Mouse (Mus musculus) neural tube, embryonic 13.5 days (tissue): ENCODE measurements at regions not wholly inside any gene's neighbourhood (a gene's known extent, or its start where the extent isn't known, plus 50 kb on each side); places are given as distances from the start of the nearest gene placed in this dataset.

Source experiments
- ATAC-seq: fragments of 200-750 bp; cut with Nextera tagmentation; 2 replicates; pipeline ENCODE4 v1.8.0; 2017; ENCODE audit warnings: low read depth, mild to moderate bottlenecking, moderate TSS enrichment, moderate library complexity
- H3K27ac ChIP-seq: fragments of 300-500 bp; sonication (generic); replicated peaks from 2 replicates; pipeline ENCODE4 v1.5.1; 2015; ENCODE audit warnings: moderate library complexity, mild to moderate bottlenecking, inconsistent platforms
- H3K27me3 ChIP-seq: fragments of 300-500 bp; sonication (generic); 2 replicates; pipeline ENCODE4 v1.6.1; 2015; ENCODE audit warnings: mild to moderate bottlenecking, inconsistent platforms
- H3K36me3 ChIP-seq: fragments of 300-500 bp; sonication (generic); 2 replicates; pipeline ENCODE4 v1.6.1; 2015; ENCODE audit warnings: mild to moderate bottlenecking, inconsistent platforms
- H3K4me1 ChIP-seq: fragments of 300-500 bp; sonication (generic); replicated peaks from 2 replicates; pipeline ENCODE4 v1.6.1; 2015; ENCODE audit warnings: inconsistent platforms
- H3K4me2 ChIP-seq: fragments of 300-500 bp; sonication (generic); 2 replicates; pipeline ENCODE4 v1.6.1; 2015; ENCODE audit warnings: inconsistent platforms, mild to moderate bottlenecking, moderate library complexity
- H3K4me3 ChIP-seq: fragments of 300-500 bp; sonication (generic); 2 replicates; pipeline ENCODE4 v1.5.1; 2015; ENCODE audit warnings: mild to moderate bottlenecking, inconsistent platforms
- H3K9ac ChIP-seq: fragments of 300-500 bp; sonication (generic); 2 replicates; pipeline ENCODE4 v1.6.1; 2015; ENCODE audit warnings: moderate library complexity, mild to moderate bottlenecking, inconsistent platforms
- H3K9me3 ChIP-seq: fragments of 300-500 bp; sonication (generic); 2 replicates; pipeline ENCODE4 v1.6.1; 2016; ENCODE audit warnings: inconsistent platforms
- WGBS: fragments of 180-500 bp; shearing (Covaris S2); methylation state at CpG from one replicate; pipeline ENCODE4 v1.1.7; 2015; 5-methylcytosine and 5-hydroxymethylcytosine counted together

- WGBS, result 61% methylated on average over 13 of the region's 13 CpGs
- H3K4me1 ChIP-seq, result peaks cover 19% of the 10 kb centered on the region; the same call in 1 of the 2 replicates
- H3K4me2 ChIP-seq, result no peak overlapping the region
These were observed 78.1 kb upstream of the Spin1 start for GRCm38 (mm10) chr13:51022401-51023250.

GRCm38 (mm10) chr13:51023271-51023670 lies 77.4 kb upstream of the Spin1 start:
- Histone ChIP-seq H3K9ac (no peak overlapping the region), H3K27me3 (no peaks in the 10 kb centered on the region), H3K4me2 (no peak overlapping the region), H3K4me1 (peaks cover 13% of the 10 kb centered on the region; the same call in 1 of the 2 replicates), H3K27ac (no peak overlapping the region), H3K4me3 (no peak overlapping the region), H3K9me3 (no peaks in the 10 kb centered on the region), H3K36me3 (no peaks in the 10 kb centered on the region)
- 79% methylated on average over 11 of the region's 11 CpGs for WGBS
- no peak for ATAC-seq

More at GRCm38 (mm10) chr13:51022401-51023250, 78.1 kb upstream of the Spin1 start:
- Histone ChIP-seq H3K9me3 (no peaks in the 10 kb centered on the region), H3K27ac (0 out of 2 replicates have a peak overlapping the region, but pooled peaks have one; percentile 9), H3K4me3 (no peak overlapping the region), H3K27me3 (no peaks in the 10 kb centered on the region), H3K9ac (no peak overlapping the region), H3K36me3 (no peaks in the 10 kb centered on the region)
- ATAC-seq, result no peak

- ATAC-seq, result no peak
- Histone ChIP-seq H3K9ac (no peak overlapping the region), H3K4me1 (peaks cover 11% of the 10 kb centered on the region; the same call in 1 of the 2 replicates), H3K27me3 (no peaks in the 10 kb centered on the region), H3K36me3 (no peaks in the 10 kb centered on the region), H3K27ac (no peak overlapping the region), H3K9me3 (0 out of 2 replicates have a peak, but pooled peaks cover 3% of the 10 kb centered on the region), H3K4me3 (no peak overlapping the region), H3K4me2 (no peak overlapping the region)
- 84% methylated on average over 6 of the region's 6 CpGs for WGBS
These were observed 74.3 kb upstream of the Spin1 start for GRCm38 (mm10) chr13:51026311-51026918.

- no peak for ATAC-seq
- Histone ChIP-seq H3K4me2 (no peak overlapping the region), H3K4me3 (no peak overlapping the region), H3K27me3 (no peaks in the 10 kb centered on the region), H3K27ac (no peak overlapping the region), H3K36me3 (no peaks in the 10 kb centered on the region), H3K4me1 (no peaks in the 10 kb centered on the region), H3K9ac (no peak overlapping the region), H3K9me3 (no peaks in the 10 kb centered on the region)
- 86% methylated on average over 13 of the region's 13 CpGs for WGBS
These were observed 62.7 kb upstream of the Spin1 start for GRCm38 (mm10) chr13:51037850-51038450.

- Histone ChIP-seq H3K9me3 (peaks cover 6% of the 10 kb centered on the region), H3K4me3 (no peak overlapping the region), H3K27me3 (no peaks in the 10 kb centered on the region), H3K9ac (no peak overlapping the region), H3K36me3 (no peaks in the 10 kb centered on the region), H3K4me1 (no peaks in the 10 kb centered on the region), H3K27ac (no peak overlapping the region), H3K4me2 (no peak overlapping the region)
- no peak for ATAC-seq
- WGBS, result 89% methylated on average over 4 of the region's 4 CpGs
These were observed 61.7 kb upstream of the Spin1 start for GRCm38 (mm10) chr13:51038955-51039354.

- Histone ChIP-seq H3K36me3 (no peaks in the 10 kb centered on the region), H3K9me3 (peaks cover 6% of the 10 kb centered on the region), H3K27ac (no peak overlapping the region), H3K4me3 (no peak overlapping the region), H3K4me1 (no peaks in the 10 kb centered on the region), H3K27me3 (no peaks in the 10 kb centered on the region), H3K9ac (no peak overlapping the region), H3K4me2 (no peak overlapping the region)
- no peak for ATAC-seq
- WGBS, result 26% methylated on average over 2 of the region's 2 CpGs
These were observed 59.6 kb upstream of the Spin1 start for GRCm38 (mm10) chr13:51041121-51041520.

- ATAC-seq, result no peak
- 92% methylated on average over 9 of the region's 9 CpGs for WGBS
These were observed 57.7 kb upstream of the Spin1 start for GRCm38 (mm10) chr13:51042881-51043402.

More at GRCm38 (mm10) chr13:51042881-51043402, 57.7 kb upstream of the Spin1 start:
- Histone ChIP-seq H3K9me3 (peaks cover 6% of the 10 kb centered on the region), H3K4me2 (no peak overlapping the region), H3K36me3 (no peaks in the 10 kb centered on the region), H3K4me1 (no peaks in the 10 kb centered on the region), H3K27me3 (no peaks in the 10 kb centered on the region), H3K4me3 (no peak overlapping the region), H3K27ac (no peak overlapping the region), H3K9ac (no peak overlapping the region)
